Mouse (Mus musculus): ENCODE data around the gene Abhd17a.
A peak's percentile ranks its signal among the peaks of the same experiment; 100 is the strongest.

DNA sequence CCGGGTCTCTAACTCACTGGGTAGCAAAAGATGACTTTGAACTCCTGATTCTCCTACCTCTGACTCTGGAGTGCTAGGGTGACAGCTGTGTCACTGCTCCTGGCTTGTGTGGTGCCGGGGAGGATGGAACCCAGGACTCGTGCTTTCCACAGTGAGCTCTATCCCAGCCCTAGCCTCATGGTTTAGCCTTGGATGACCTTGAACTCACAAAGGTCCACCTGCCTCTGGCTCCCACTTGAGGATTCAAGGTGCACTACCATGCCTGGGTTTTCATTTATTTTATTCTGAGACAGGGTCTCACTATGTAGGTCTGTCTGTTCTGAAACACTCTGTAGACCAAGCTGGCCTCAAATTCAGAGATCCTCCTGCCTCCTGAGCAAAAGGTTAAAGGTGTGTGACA, 23.7 kb upstream of the Abhd17a start:
- TF ChIP-seq CTCF (IDR thresholded peaks at IDR 0.05; ENCODE audit: low read depth) (0 out of 2 replicates have a peak, but pooled peaks have one; percentile 4), EP300 (optimal IDR thresholded peaks at IDR 0.05) (no peak)

All from stomach, postnatal 0 days (tissue).